Mouse (Mus musculus) ovary, postnatal 10 days (tissue): ENCODE measurements around the gene Cysrt1.

Source experiments
- DNase-seq: peaks from one replicate; pipeline ENCODE4 v3.0.0; 2022; ENCODE audit warnings: low spot score

The Cysrt1 gene

GRCm38 (mm10) chr2:25210686-25211085, 31.6 kb downstream of the Cysrt1 start:
- no peak for DNase-seq

- no peak for DNase-seq
Measured at GRCm38 (mm10) chr2:25207593-25207992, 34.7 kb downstream of the Cysrt1 start.

GRCm38 (mm10) chr2:25203631-25204214, 38.5 kb downstream of the Cysrt1 start:
- no peak for DNase-seq

- no peak for DNase-seq
Measured at GRCm38 (mm10) chr2:25200631-25201030, 41.6 kb downstream of the Cysrt1 start.

GRCm38 (mm10) chr2:25197946-25198345, 44.3 kb downstream of the Cysrt1 start:
- DNase-seq = no peak

GRCm38 (mm10) chr2:25197191-25197590, 45.1 kb downstream of the Cysrt1 start:
- no peak for DNase-seq

GRCm38 (mm10) chr2:25196172-25196954, 45.9 kb downstream of the Cysrt1 start, which contains the start of gene Tor4a:
TSS of gene Tor4a (minus strand) at chr2:25196886.
- peak; percentile 60 for DNase-seq

GRCm38 (mm10) chr2:25195211-25196156, 46.8 kb downstream of the Cysrt1 start:
- no peak for DNase-seq

GRCm38 (mm10) chr2:25194486-25195171, 47.6 kb downstream of the Cysrt1 start:
- no peak for DNase-seq

- DNase-seq = no peak
Measured at GRCm38 (mm10) chr2:25194006-25194405, 48.2 kb downstream of the Cysrt1 start.

GRCm38 (mm10) chr2:25193330-25193770, 48.9 kb downstream of the Cysrt1 start:
- DNase-seq = no peak
